In genomic region chr9:120492400-120493351, GRCm38 (mm10) we compare ENCODE assay signal across 8 mouse cellular contexts. TPM values are rescaled to one million over a fixed set of nuclear protein-coding genes. Genes with fewer than 3 reads are reported as not detected.
A peak's percentile ranks its signal among the peaks of the same experiment; 100 is the strongest.
DNase-seq lines count a peak whose midpoint lies in the region; ATAC-seq lines count a peak whose summit lies in the region.

No protein-coding gene starts in this region.

- 0 out of 2 replicates have a peak, but pooled peaks cover 3% of the 10 kb centered on the region for H3K27me3 ChIP-seq in hindbrain, embryonic 13.5 days

- DNase-seq in MN1 (ENCODE audit: low spot score) = peak; percentile 79
- DNase-seq in cerebellum, adult 9-11 months = peak; percentile 85
- peak; percentile 68 to 80 for DNase-seq in frontal cortex, postnatal 10 days (ENCODE audit: low spot score in 2 of 2)
- peak; percentile 76 to 79 for DNase-seq in layer of hippocampus, postnatal 25 days (ENCODE audit: extremely low spot score in 1 of 2, low spot score in 1 of 2)
- peak; percentile 81 for DNase-seq in lung, postnatal 14 days
- peak; percentile 71 for DNase-seq in retina, adult 2 months (ENCODE audit: low read depth, low spot score)
- peak; percentile 83 to 86 for DNase-seq in thymus, postnatal 36 days

- under 1% methylated on average over 61 of the region's 97 CpGs for WGBS in hindbrain, embryonic 13.5 days

- peak overlapping the region; percentile 89 for H3K4me2 ChIP-seq in hindbrain, embryonic 13.5 days

- H3K9ac ChIP-seq in hindbrain, embryonic 13.5 days = peak overlapping the region; percentile 100

- H3K36me3 ChIP-seq in hindbrain, embryonic 13.5 days = peaks cover 28% of the 10 kb centered on the region

- H3K4me3 ChIP-seq in hindbrain, embryonic 13.5 days = peak overlapping the region; percentile 100

- H3K9me3 ChIP-seq in hindbrain, embryonic 13.5 days = no peaks in the 10 kb centered on the region

- peaks cover 28% of the 10 kb centered on the region for H3K4me1 ChIP-seq in hindbrain, embryonic 13.5 days (replicated peaks)

- peak; percentile 83 for ATAC-seq in hindbrain, embryonic 13.5 days (ENCODE audit: low FRiP score)

- peak overlapping the region; percentile 95 for H3K27ac ChIP-seq in hindbrain, embryonic 13.5 days

RNA-seq across cellular contexts. Expression of gene Eif1b, which starts 0.6 kb away (rescaled TPM):
- polyA plus RNA-seq in hindbrain, embryonic 13.5 days (2015; fragmentation: Nextera tagmentation; extraction: Ambion mirVana) = 330 and 337 TPM in 2 replicates
- 100 to 1,000 TPM; 195 to 213 TPM for total RNA-seq in layer of hippocampus, postnatal 25 days (2021)

RNA-seq across cellular contexts. Expression of gene Entpd3, which starts 46.9 kb away (rescaled TPM):
- 1.2 and 1.6 TPM in 2 replicates for polyA plus RNA-seq in hindbrain, embryonic 13.5 days (2015; fragmentation: Nextera tagmentation; extraction: Ambion mirVana)
- 1 to 10 TPM; 6.1 to 6.6 TPM for total RNA-seq in layer of hippocampus, postnatal 25 days (2021)

Comparison
In these comparisons a context has a peak if more than half of its experiments do, and no peak if none do; other contexts are left out.
1. Peak in every context shown above with its lines: DNase-seq, ATAC-seq, H3K4me3 ChIP-seq and H3K27ac ChIP-seq.